Mouse (Mus musculus) kidney, adult 11 months (tissue): ENCODE measurements around the gene Cdip1.
"Not testable (repeated sequence)": the region's sequence is repeated elsewhere in the genome, so short reads cannot be mapped to it uniquely, and the experiment has no call there.

Experiments
- DNase-seq: peaks from one replicate; pipeline ENCODE4 v3.0.0; 2022

Cdip1 gene

GRCm38 (mm10) chr16:4789810-4790559 is at the start of gene Cdip1:
Gene Cdip1 (minus strand): TSS chr16:4790292.
- peak; percentile 93 for DNase-seq

GRCm38 (mm10) chr16:4839552-4839951 is 49.5 kb upstream of the Cdip1 start:
- DNase-seq: no peak

GRCm38 (mm10) chr16:4837631-4838030 is 47.5 kb upstream of the Cdip1 start:
- no peak for DNase-seq

- DNase-seq: peak; percentile 25
These were observed 45.1 kb upstream of the Cdip1 start, which contains the start of gene 4930562C15Rik for GRCm38 (mm10) chr16:4835191-4835590. Gene 4930562C15Rik (plus strand): TSS chr16:4835416.

GRCm38 (mm10) chr16:4833858-4834257 is 43.8 kb upstream of the Cdip1 start:
- no peak for DNase-seq

GRCm38 (mm10) chr16:4831650-4832419 is 41.7 kb upstream of the Cdip1 start:
- DNase-seq: no peak

GRCm38 (mm10) chr16:4829271-4829900 is 39.3 kb upstream of the Cdip1 start:
- no peak for DNase-seq

GRCm38 (mm10) chr16:4827639-4828038 is 37.5 kb upstream of the Cdip1 start:
- DNase-seq: no peak

GRCm38 (mm10) chr16:4824466-4824865 is 34.4 kb upstream of the Cdip1 start:
- DNase-seq: not testable (repeated sequence)

- DNase-seq: no peak
These were observed 28.3 kb upstream of the Cdip1 start for GRCm38 (mm10) chr16:4818349-4818748.

GRCm38 (mm10) chr16:4796631-4797030 is 6.5 kb upstream of the Cdip1 start:
- DNase-seq: no peak

GRCm38 (mm10) chr16:4791332-4791731 is 1.2 kb upstream of the Cdip1 start:
- no peak for DNase-seq

- DNase-seq: no peak
These were observed 752 bp downstream of the Cdip1 start for GRCm38 (mm10) chr16:4789311-4789768.

- no peak for DNase-seq
These were observed 1.9 kb downstream of the Cdip1 start for GRCm38 (mm10) chr16:4788176-4788575.

GRCm38 (mm10) chr16:4785706-4786105 is 4.4 kb downstream of the Cdip1 start:
- no peak for DNase-seq

GRCm38 (mm10) chr16:4782515-4782914 is 7.6 kb downstream of the Cdip1 start:
- DNase-seq: no peak

GRCm38 (mm10) chr16:4781524-4782196 is 8.4 kb downstream of the Cdip1 start:
- DNase-seq: peak; percentile 75

- no peak for DNase-seq
These were observed 11.2 kb downstream of the Cdip1 start for GRCm38 (mm10) chr16:4778940-4779339.

GRCm38 (mm10) chr16:4777905-4778609 is 12.0 kb downstream of the Cdip1 start:
- peak; percentile 57 for DNase-seq

- peak; percentile 33 for DNase-seq
These were observed 12.8 kb downstream of the Cdip1 start for GRCm38 (mm10) chr16:4777171-4777904.

- DNase-seq: no peak
These were observed 16.7 kb downstream of the Cdip1 start for GRCm38 (mm10) chr16:4773289-4773970.
